Mouse (Mus musculus) T-cell, adult 2 months (primary cell): ENCODE measurements at regions not wholly inside any gene's neighbourhood (a gene's known extent, or its start where the extent isn't known, plus 50 kb on each side); places are given as distances from the start of the nearest gene placed in this dataset.

Experiments
- DNase-seq: peaks from one replicate; pipeline ENCODE4 v3.0.0; 2022; ENCODE audit warnings: low spot score

DNA sequence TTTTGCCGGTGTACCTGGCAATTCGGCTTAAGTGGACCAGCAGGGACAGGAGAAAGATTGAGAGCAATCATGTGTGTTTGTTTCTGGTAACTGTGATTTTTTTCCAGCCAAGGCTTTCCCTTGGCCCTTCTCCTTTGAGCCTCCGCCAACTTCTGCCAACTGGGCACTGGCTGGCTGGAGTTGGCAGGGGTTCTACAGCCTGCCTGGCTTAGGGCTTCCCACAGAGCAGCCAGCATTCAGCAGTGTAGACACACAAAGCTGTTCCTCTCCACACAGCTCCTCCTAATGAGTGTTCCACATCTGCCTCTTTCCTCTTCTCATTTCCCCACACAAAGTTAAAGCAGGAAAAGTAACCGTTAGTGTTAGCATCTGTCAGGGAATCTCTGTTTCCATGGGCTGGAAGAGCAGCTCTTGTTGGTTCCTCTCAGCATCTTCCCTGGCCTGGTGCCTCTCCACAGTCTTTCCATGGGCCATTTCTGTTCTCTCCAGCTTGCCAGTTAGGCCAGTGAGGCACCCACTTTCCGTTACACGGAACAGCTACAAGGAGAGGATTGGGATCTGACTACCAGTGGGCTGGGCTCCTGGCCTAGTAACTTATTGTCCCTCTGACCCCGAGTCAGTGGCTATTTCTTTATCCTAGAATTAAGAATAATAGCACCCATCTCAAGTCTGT is 68.0 kb upstream of the Rbm24 start:
- DNase-seq, result no peak

DNA sequence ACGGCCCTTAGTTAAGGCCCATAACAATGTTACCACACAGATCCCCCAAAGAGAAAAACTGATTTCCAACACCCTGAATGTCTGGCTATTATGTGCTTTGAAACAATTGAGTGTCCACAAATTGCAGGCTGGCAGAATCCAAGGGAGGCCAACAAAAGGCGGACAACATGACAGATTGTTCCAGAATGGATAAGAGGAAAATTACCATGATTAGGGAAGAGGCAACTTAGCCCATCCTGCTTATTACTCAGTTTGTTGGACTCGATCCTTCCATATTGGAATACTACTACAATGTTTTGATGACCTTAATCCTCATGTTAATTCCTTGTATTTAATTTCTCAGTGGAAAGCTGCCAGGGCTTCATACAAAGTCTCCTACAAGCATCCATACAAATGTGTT is 62.9 kb upstream of the Rbm24 start:
- DNase-seq, result no peak

DNA sequence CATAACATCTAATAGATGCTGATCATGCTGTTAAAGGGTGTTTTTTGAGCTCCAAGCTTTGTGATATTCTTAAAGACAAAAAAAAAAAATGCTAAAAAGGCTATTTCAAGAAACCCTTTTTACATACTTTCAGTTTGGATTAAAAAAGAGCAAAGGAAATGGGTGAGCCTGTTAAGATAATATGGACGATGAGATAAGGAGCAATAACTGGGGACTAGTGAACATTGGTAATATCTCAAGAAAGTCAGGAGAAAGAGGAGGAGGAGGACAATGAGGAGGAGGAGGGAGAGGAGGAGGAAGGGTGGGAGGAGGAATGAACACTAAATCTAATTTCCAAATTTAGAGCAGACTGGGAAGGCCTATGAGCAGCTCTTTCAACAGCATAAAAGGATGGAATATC is 62.3 kb upstream of the Rbm24 start:
- no peak for DNase-seq

DNA sequence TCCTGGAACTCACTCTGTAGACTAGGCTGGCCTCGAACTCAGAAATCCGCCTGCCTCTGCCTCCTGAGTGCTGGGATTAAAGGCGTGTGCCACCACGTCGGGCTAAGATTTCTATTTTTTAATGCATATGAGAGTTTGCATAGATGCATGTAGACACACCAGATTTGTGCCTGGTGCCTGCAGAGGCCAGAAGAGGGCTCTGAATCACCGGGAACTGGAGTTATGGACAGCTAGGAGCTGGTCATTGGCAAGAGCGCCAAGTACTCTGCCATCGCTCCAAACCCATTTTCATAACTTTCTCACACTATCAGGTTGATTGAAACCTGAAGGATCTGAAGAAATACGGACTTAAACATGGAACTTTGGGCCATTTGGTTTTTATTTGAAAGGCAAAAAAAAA is 61.2 kb upstream of the Rbm24 start:
- no peak for DNase-seq

DNA sequence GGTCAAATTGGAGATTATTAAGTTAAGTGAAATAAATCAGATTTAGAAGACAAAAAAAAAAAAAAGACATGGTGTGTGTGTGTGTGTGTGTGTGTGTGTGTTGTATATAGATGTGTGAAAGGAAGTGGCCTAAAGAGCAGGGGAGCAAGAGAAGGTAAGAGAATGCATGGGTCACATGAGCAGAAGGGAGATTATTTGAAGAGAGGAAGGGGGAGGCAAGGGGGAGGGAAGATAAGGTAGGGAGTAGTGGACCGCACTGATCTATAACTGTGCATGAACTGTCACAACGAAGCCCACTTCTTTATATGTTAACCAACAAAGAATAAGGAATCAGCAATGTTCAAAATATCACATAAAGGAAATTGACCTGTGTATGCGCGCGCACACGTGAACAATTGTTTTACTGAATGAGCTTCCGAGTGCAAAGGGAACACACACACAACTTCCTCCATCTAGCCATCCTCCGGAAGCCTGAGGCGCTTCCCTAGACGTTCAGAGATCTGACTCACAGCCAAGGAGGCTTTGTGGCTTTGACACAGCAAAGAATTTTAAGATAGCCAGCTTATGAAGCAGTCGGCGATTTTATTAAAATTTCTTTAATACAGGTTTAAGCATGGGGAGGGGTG is 57.6 kb upstream of the Rbm24 start:
- DNase-seq, result peak; percentile 58

DNA sequence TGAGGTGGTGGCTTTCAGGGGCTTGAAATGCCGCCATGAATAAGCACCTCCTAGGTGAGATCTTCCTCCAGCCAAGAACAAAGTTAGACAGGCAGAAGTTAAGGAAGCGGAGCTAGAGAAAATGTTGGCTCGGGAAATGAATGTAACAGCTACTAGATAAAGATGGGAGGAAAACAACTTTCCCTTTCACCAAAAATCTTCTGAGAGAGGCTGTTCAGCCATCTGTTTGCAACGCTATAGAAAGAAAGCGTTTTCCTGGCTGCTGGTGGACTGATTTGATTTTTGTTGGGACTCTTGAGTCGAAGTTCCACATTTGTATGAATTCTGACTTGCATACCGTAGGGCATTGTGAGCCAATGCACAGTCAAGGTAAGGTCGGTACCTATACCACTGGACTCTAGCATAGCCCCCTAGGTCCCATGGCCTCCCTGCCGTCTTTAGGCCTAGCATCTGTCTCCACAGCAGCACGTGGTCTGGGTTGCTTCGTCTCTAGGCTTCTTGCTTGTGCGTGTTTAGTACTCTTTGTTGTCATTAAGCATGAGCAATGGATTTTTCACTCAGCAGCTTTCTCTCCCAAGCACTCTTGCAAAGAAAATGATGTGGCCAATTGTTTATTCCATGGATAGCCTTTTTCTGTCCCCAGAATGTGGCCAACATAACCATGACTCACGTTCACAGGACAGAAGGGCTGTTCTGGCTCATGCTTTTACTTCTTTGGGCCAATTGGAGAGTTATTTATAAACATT is 54.6 kb upstream of the Rbm24 start:
- no peak for DNase-seq

DNA sequence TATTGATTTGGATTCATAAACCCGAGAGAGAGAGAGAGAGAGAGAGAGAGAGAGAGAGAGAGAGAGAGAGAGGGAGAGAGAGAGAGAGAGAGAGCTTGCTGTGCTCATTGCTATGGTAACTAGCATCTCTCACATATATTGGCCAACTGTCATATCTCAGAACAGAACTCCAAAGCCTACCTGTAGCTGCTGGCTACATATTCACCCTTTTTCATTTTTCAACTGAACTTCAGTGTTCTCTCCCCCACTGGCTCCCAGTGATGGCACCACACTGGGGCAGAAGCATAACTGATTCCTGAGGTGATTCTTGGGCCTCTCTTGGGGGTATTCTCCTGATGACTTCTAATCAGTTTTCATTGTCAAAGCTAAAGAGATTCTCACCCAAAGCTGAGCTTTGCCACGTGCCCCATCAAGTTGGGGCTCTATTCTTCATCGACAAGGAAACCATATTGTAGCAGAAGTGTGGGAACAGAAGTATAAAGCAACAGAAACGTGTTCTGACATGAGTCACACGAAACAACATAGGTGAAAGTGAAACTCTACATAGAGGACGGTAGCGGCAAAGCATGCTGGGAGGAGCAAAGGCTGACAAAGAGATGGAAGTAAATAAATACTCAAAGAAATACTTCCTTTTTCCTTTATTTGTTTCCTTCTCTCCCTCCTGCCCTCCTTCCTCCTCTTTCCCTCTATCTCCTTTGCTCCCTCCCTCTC is 53.9 kb upstream of the Rbm24 start:
- DNase-seq, result peak; percentile 37

DNA sequence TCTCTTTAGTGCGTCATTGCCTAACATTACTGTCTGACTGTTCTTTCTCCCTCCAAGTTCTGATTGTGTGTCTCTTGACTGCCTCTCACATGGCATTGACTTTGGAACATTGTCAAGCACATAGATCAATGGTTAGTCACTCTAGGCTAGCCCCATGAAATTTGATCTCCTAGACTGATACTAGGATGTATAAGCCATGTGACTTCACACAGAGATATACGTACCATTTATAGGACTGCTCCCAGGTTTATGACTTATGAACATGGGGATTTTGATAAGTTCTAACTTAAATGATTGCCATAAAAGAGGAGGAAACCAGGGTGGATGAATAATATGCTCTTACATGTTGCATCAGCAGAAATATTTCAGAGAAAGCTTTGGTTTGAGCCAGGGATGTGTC is 52.9 kb upstream of the Rbm24 start:
- DNase-seq, result no peak
